Mouse (Mus musculus) hindbrain, postnatal 0 days (tissue): Measurements from ENCODE around the gene Mecom. TPM values are rescaled to one million over a fixed set of nuclear protein-coding genes. Genes with fewer than 3 reads are reported as not detected.

Source experiments
- ATAC-seq: fragments of 200-750 bp; cut with Nextera tagmentation; 2 replicates; pipeline ENCODE4 v1.8.0; 2017; ENCODE audit warnings: mild to moderate bottlenecking, moderate TSS enrichment, moderate library complexity
- DNase-seq: peaks from one replicate; pipeline ENCODE4 v3.0.0-alpha.2; 2015; ENCODE audit warnings: low spot score
- H3K27ac ChIP-seq: fragments of 300-500 bp; sonication (generic); 2 replicates; pipeline ENCODE4 v1.5.1; 2014; ENCODE audit warnings: mild to moderate bottlenecking
- H3K27me3 ChIP-seq: fragments of 300-500 bp; sonication (generic); 2 replicates; pipeline ENCODE4 v1.6.1; 2014; ENCODE audit warnings: low read length, mixed read lengths; ENCODE audit not compliant: insufficient read depth
- H3K36me3 ChIP-seq: fragments of 300-500 bp; sonication (generic); 2 replicates; pipeline ENCODE4 v1.6.1; 2014; ENCODE audit warnings: low read length, mixed read lengths; ENCODE audit not compliant: insufficient read depth
- H3K4me1 ChIP-seq: fragments of 300-500 bp; sonication (generic); 2 replicates; pipeline ENCODE4 v1.6.1; 2014; ENCODE audit warnings: antibody characterized with exemption, low read length, mixed read lengths; ENCODE audit not compliant: insufficient read depth
- H3K4me2 ChIP-seq: fragments of 300-500 bp; sonication (generic); 2 replicates; pipeline ENCODE4 v1.6.1; 2014; ENCODE audit warnings: low read depth, mild to moderate bottlenecking, low read length, moderate library complexity, mixed read lengths
- H3K4me3 ChIP-seq: fragments of 300-500 bp; sonication (generic); 2 replicates; pipeline ENCODE4 v1.5.1; 2014; ENCODE audit warnings: low read length
- H3K9ac ChIP-seq: fragments of 300-500 bp; sonication (generic); replicated peaks from 2 replicates; pipeline ENCODE4 v1.6.1; 2014; ENCODE audit warnings: mild to moderate bottlenecking, low read length, moderate library complexity, mixed read lengths
- H3K9me3 ChIP-seq: fragments of 300-500 bp; sonication (generic); 2 replicates; pipeline ENCODE4 v1.6.1; 2016; ENCODE audit warnings: low read length, mixed read lengths
- CTCF ChIP-seq: IDR thresholded peaks from 2 replicates; pipeline ENCODE4 v1.5.1; 2016; ENCODE audit warnings: antibody characterized with exemption, control low read depth, low read depth
- WGBS: fragments of 180-500 bp; shearing (Covaris S2); extraction: QIAGEN DNeasy Blood & Tissue Kit; methylation state at CpG from one replicate; pipeline ENCODE4 v1.1.7; 2014; 5-methylcytosine and 5-hydroxymethylcytosine counted together
- polyA plus RNA-seq: library from polyadenylated mRNA; unstranded; fragments of >200 nt; fragmentation: Nextera tagmentation; extraction: Ambion mirVana; gene quantifications from 2 replicates; pipeline ENCODE4 v1.2.1, GENCODE M21; 2015
- total RNA-seq: library from RNA; depleted of rRNA; stranded (reverse); fragments of >200 nt; gene quantifications from 2 replicates; pipeline ENCODE4 v1.2.3, GENCODE M21; 2014; rRNA removed

Mecom gene
- 6.9 and 8.3 TPM in 2 replicates for total RNA-seq
- polyA plus RNA-seq, result 4.1 and 4.5 TPM in 2 replicates

- Histone ChIP-seq H3K27me3 (no peaks in the 10 kb centered on the region), H3K9me3 (no peaks in the 10 kb centered on the region), H3K27ac (no peak within 1 kb of the TSS), H3K36me3 (no peaks in the 10 kb centered on the region), H3K4me1 (peaks cover 5% of the 10 kb centered on the region), H3K4me3 (no peak within 1 kb of the TSS), H3K4me2 (peak within 1 kb of the TSS; percentile 42), H3K9ac (no peak within 1 kb of the TSS)
- no peak for TF ChIP-seq CTCF
- no peak for ATAC-seq
- WGBS, result 84% methylated on average over 3 of the region's 3 CpGs
- no peak for DNase-seq
Measured at GRCm38 (mm10) chr3:30547908-30548307, at the start of gene Mecom. Gene Mecom (minus strand): TSS chr3:30548008.

- no peak overlapping the region for H3K9ac ChIP-seq
- H3K4me3 ChIP-seq, result no peak overlapping the region
- DNase-seq (no peak), ATAC-seq (no peak)
- H3K4me2 ChIP-seq, result no peak overlapping the region
- WGBS, result 89% methylated on average over 7 of the region's 7 CpGs
- H3K9me3 ChIP-seq, result no peaks in the 10 kb centered on the region
- no peaks in the 10 kb centered on the region for H3K36me3 ChIP-seq
- no peak for TF ChIP-seq CTCF
- H3K27me3 ChIP-seq, result no peaks in the 10 kb centered on the region
- no peak overlapping the region for H3K27ac ChIP-seq
- H3K4me1 ChIP-seq, result no peaks in the 10 kb centered on the region
Measured at GRCm38 (mm10) chr3:30597271-30597670, 49.5 kb upstream of the Mecom start.

DNA sequence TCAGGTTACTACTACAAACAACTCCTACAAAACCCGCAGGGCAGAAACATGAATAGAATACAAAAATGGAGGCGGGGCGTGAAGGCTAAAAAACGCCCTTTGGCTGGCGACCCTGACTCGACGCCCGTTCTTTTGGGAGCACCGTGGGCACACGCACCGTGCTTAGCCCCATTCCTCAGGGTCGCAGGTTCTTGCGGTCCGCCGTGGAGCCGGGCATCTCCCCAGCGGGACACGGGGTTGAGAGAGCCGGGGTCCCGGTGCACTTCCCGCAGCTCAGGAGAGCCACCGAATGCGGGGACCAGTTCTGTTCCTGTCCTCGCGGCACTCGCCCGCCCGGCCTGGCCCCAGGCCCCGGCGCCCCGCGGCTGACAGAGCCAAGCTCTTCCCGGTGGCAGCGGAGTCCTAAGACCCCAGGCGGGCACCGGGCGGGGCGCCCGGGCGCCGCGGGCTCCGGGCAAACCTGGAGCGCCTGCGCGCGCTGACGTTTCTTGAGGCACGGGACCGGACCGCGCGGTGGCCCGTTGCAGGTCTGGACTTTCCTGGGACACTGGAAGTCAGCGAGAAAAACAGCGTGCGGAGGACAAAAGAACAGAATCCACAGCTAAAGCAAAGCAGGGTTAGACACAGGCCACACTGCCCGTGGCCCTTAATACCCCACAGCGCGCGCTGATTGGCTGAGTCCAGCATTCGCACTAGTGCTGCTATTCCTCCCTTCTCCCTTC lies 47.5 kb upstream of the Mecom start:
- H3K36me3 ChIP-seq, result no peaks in the 10 kb centered on the region
- no peaks in the 10 kb centered on the region for H3K9me3 ChIP-seq
- peak overlapping the region; percentile 87 for H3K4me2 ChIP-seq
- peak; percentile 75 for ATAC-seq
- H3K9ac ChIP-seq, result peak overlapping the region; percentile 75
- WGBS, result 0% methylated on average over 62 of the region's 62 CpGs
- H3K27me3 ChIP-seq, result no peaks in the 10 kb centered on the region
- H3K4me1 ChIP-seq, result no peaks in the 10 kb centered on the region
- peak overlapping the region; percentile 83 for H3K4me3 ChIP-seq
- DNase-seq, result peak; percentile 59
- peak overlapping the region; percentile 58 for H3K27ac ChIP-seq
- TF ChIP-seq CTCF, result no peak

- Histone ChIP-seq H3K27ac (no peak overlapping the region), H3K36me3 (no peaks in the 10 kb centered on the region), H3K4me1 (no peaks in the 10 kb centered on the region), H3K9me3 (no peaks in the 10 kb centered on the region), H3K9ac (no peak overlapping the region), H3K4me3 (no peak overlapping the region), H3K27me3 (no peaks in the 10 kb centered on the region), H3K4me2 (no peak overlapping the region)
- TF ChIP-seq CTCF, result peak; percentile 30; the same call in 1 of the 2 replicates
- WGBS, result 70% methylated on average over 4 of the region's 4 CpGs
- DNase-seq (peak; percentile 14), ATAC-seq (peak; percentile 6; the same call in 1 of the 2 replicates)
Measured at GRCm38 (mm10) chr3:30593719-30594485, 46.1 kb upstream of the Mecom start.

- Histone ChIP-seq H3K27ac (no peak overlapping the region), H3K9ac (no peak overlapping the region), H3K4me1 (no peaks in the 10 kb centered on the region), H3K36me3 (no peaks in the 10 kb centered on the region), H3K4me3 (no peak overlapping the region), H3K9me3 (no peaks in the 10 kb centered on the region), H3K4me2 (no peak overlapping the region), H3K27me3 (no peaks in the 10 kb centered on the region)
- DNase-seq (peak; percentile 86), ATAC-seq (peak; percentile 64; the same call in 1 of the 2 replicates)
- 2% methylated on average over 2 of the region's 2 CpGs for WGBS
- TF ChIP-seq CTCF, result peak; percentile 81
Measured at GRCm38 (mm10) chr3:30592418-30592853, 44.6 kb upstream of the Mecom start.

DNA sequence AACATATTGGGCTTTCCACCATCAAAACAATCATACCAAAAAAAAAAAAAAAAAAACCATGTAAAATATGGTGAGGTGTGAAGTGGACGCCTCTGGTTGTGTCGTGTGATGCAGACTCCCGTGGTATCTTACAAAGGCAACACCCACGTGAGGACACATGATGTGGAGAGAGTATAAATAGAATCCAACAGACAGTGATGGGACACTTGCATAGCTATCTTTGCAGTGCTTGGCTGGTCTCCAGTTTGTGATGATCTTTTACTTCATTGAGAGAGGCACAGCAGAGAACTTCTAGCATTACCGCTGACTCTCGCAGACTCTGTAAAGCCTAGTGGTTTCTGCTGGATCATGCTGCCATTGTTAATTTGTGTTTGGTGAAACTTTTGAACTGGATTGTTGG lies 41.1 kb upstream of the Mecom start:
- Histone ChIP-seq H3K27ac (no peak overlapping the region), H3K4me3 (no peak overlapping the region), H3K9ac (no peak overlapping the region), H3K9me3 (no peaks in the 10 kb centered on the region), H3K4me1 (no peaks in the 10 kb centered on the region), H3K27me3 (no peaks in the 10 kb centered on the region), H3K36me3 (no peaks in the 10 kb centered on the region), H3K4me2 (no peak overlapping the region)
- TF ChIP-seq CTCF, result no peak
- ATAC-seq (no peak), DNase-seq (no peak)
- 75% methylated on average over 6 of the region's 6 CpGs for WGBS
